Mouse (Mus musculus): ENCODE measurements around the gene Pramef8. TPM values are rescaled to one million over a fixed set of nuclear protein-coding genes. Genes with fewer than 3 reads are reported as not detected.
"Not testable (repeated sequence)": the region's sequence is repeated elsewhere in the genome, so short reads cannot be mapped to it uniquely, and the experiment has no call there.

The Pramef8 gene
- polyA plus RNA-seq, 1 experiment from 2014 or later, result 3.3 TPM

DNA sequence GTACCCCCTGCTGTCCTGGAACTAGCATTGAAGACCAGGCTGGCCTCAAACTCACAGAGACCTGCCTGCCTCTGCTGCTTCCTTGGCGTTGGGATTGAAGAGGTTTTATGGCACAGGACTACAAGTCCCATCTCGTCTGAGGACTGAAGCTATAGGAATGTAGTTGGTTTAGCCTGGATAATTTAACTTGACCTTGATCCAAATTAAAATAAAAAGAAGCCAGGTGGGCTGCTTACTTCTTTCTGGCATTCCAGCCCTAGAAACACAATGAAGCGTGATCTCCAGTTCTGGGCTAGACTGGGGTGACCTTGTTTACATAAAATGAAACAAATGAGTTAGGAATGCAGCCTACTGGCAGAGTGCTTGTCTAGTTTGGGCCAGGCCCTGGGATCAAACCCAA lies 1.9 kb downstream of the Pramef8 start:
- ATAC-seq, result no peak
- Histone ChIP-seq H3K9ac (replicated peaks) (no peak overlapping the region), H3K27ac (ENCODE audit: low read depth) (no peak overlapping the region), H3K4me3 (ENCODE audit: low read depth, low read length) (no peak overlapping the region), H3K27me3 (ENCODE audit: insufficient read depth, low read length) (no peaks in the 10 kb centered on the region), H3K9me3 (ENCODE audit: low read length) (no peaks in the 10 kb centered on the region), H3K4me1 (ENCODE audit: insufficient read depth) (peaks cover 10% of the 10 kb centered on the region), H3K36me3 (replicated peaks; ENCODE audit: insufficient read depth, low read length) (peaks cover 30% of the 10 kb centered on the region), H3K4me2 (ENCODE audit: low read depth, low read length) (no peak overlapping the region)
- DNase-seq, result no peak
- WGBS (ENCODE audit: insufficient replicate concordance), result 83% methylated on average over 3 of the region's 3 CpGs
- TF ChIP-seq CTCF (IDR thresholded peaks at IDR 0.05; ENCODE audit: low read depth) (no peak), EP300 (IDR thresholded peaks at IDR 0.05; ENCODE audit: low read depth) (no peak)

- not testable (repeated sequence) for H3K27ac ChIP-seq (ENCODE audit: low read depth); H3K27me3 ChIP-seq (ENCODE audit: insufficient read depth, low read length); H3K4me2 ChIP-seq (ENCODE audit: low read depth, low read length); DNase-seq; H3K9ac ChIP-seq (replicated peaks); H3K4me3 ChIP-seq (ENCODE audit: low read depth, low read length); H3K4me1 ChIP-seq (ENCODE audit: insufficient read depth); ATAC-seq; H3K9me3 ChIP-seq (ENCODE audit: low read length); H3K36me3 ChIP-seq (replicated peaks; ENCODE audit: insufficient read depth, low read length)
- WGBS (ENCODE audit: insufficient replicate concordance), result 76% methylated on average over 5 of the region's 5 CpGs
These were observed 14.5 kb downstream of the Pramef8 start for GRCm38 (mm10) chr4:143426770-143427169.

GRCm38 (mm10) chr4:143450224-143450623 lies 38.0 kb downstream of the Pramef8 start, which contains the start of gene Oog4:
Gene Oog4 (minus strand): TSS chr4:143450324.
- Histone ChIP-seq H3K4me1 (ENCODE audit: insufficient read depth) (no peaks in the 10 kb centered on the region), H3K27ac (ENCODE audit: low read depth) (no peak within 1 kb of the TSS), H3K27me3 (ENCODE audit: insufficient read depth, low read length) (no peaks in the 10 kb centered on the region), H3K9me3 (ENCODE audit: low read length) (no peaks in the 10 kb centered on the region), H3K4me2 (ENCODE audit: low read depth, low read length) (no peak within 1 kb of the TSS), H3K9ac (replicated peaks) (no peak within 1 kb of the TSS), H3K36me3 (replicated peaks; ENCODE audit: insufficient read depth, low read length) (no peaks in the 10 kb centered on the region), H3K4me3 (ENCODE audit: low read depth, low read length) (no peak within 1 kb of the TSS)
- ATAC-seq (no peak), DNase-seq (no peak)
- no peak for TF ChIP-seq EP300 (IDR thresholded peaks at IDR 0.05; ENCODE audit: low read depth)
- no peak for TF ChIP-seq CTCF (IDR thresholded peaks at IDR 0.05; ENCODE audit: low read depth)
- WGBS (ENCODE audit: insufficient replicate concordance), result 80% methylated on average over 3 of the region's 3 CpGs

Other genes starting within 250 kb of the Pramef8 start
- 2.6 and 4.1 TPM in 2 replicates for gene Prdm2, start 199.4 kb upstream of the Pramef8 start, polyA plus RNA-seq (2015; fragmentation: Nextera tagmentation; extraction: Ambion mirVana)
- gene Pdpn, start 112.9 kb upstream of the Pramef8 start, polyA plus RNA-seq (2015; fragmentation: Nextera tagmentation; extraction: Ambion mirVana), result 1.6 TPM in 2 replicates
- gene Lrrc38, start 62.7 kb upstream of the Pramef8 start, polyA plus RNA-seq (2015; fragmentation: Nextera tagmentation; extraction: Ambion mirVana), result not detected in 2 replicates
- gene Pramel1, start 18.0 kb upstream of the Pramef8 start, polyA plus RNA-seq (2015; fragmentation: Nextera tagmentation; extraction: Ambion mirVana), result not detected in 2 replicates
- not detected in 2 replicates for gene Oog4, start 37.9 kb downstream of the Pramef8 start, polyA plus RNA-seq (2015; fragmentation: Nextera tagmentation; extraction: Ambion mirVana)
- not detected in 2 replicates for gene Gm13043, start 98.9 kb downstream of the Pramef8 start, polyA plus RNA-seq (2015; fragmentation: Nextera tagmentation; extraction: Ambion mirVana)
- gene Gm13040, start 123.5 kb downstream of the Pramef8 start, polyA plus RNA-seq (2015; fragmentation: Nextera tagmentation; extraction: Ambion mirVana), result not detected in 2 replicates
- not detected in 2 replicates for gene BC080695, start 139.3 kb downstream of the Pramef8 start, polyA plus RNA-seq (2015; fragmentation: Nextera tagmentation; extraction: Ambion mirVana)
- gene Gm13057, start 139.3 kb downstream of the Pramef8 start, polyA plus RNA-seq (2015; fragmentation: Nextera tagmentation; extraction: Ambion mirVana), result not detected in 2 replicates
- not detected in 2 replicates for gene Gm13083, start 202.6 kb downstream of the Pramef8 start, polyA plus RNA-seq (2015; fragmentation: Nextera tagmentation; extraction: Ambion mirVana)
- not detected in 2 replicates for gene Gm13088, start 244.8 kb downstream of the Pramef8 start, polyA plus RNA-seq (2015; fragmentation: Nextera tagmentation; extraction: Ambion mirVana)

All from liver, postnatal 0 days (tissue).